8 mouse cellular contexts compared by ENCODE assay signal in genomic region chr6:120978019-120978621, GRCm38 (mm10).
A peak's percentile ranks its signal among the peaks of the same experiment; 100 is the strongest.
DNase-seq lines count a peak whose midpoint lies in the region; ATAC-seq lines count a peak whose summit lies in the region.

No protein-coding gene starts in this region.

- peak overlapping the region; percentile 79 for H3K27ac ChIP-seq in lung, embryonic 15.5 days
- peak overlapping the region; percentile 22; the same call in 1 of the 2 replicates for H3K27ac ChIP-seq in liver, embryonic 16.5 days (ENCODE audit: low read length)

- 32% methylated on average over 18 of the region's 18 CpGs for WGBS in lung, embryonic 15.5 days
- 38% methylated on average over 18 of the region's 18 CpGs for WGBS in liver, embryonic 16.5 days (ENCODE audit: insufficient replicate concordance)

- intact Hi-C loops in left cerebral cortex, postnatal 14 days (cut with DNase I), result no loop called here

- H3K4me2 ChIP-seq in lung, embryonic 15.5 days, result no peak overlapping the region
- H3K4me2 ChIP-seq in liver, embryonic 16.5 days (ENCODE audit: low read depth, low read length), result no peak overlapping the region

- no peak for DNase-seq in lung, postnatal 25 days (ENCODE audit: low spot score)
- peak; percentile 28 for DNase-seq in adrenal gland, adult 8-10 months
- DNase-seq in thymus, postnatal 25 days, result peak; percentile 46
- DNase-seq in left cerebral cortex, postnatal 14 days (ENCODE audit: low spot score in 2 of 2), result no peak

- ATAC-seq in lung, embryonic 15.5 days (ENCODE audit: borderline replicate concordance, extremely low read depth, low FRiP score, low TSS enrichment), result peak; percentile 53; the same call in 1 of the 2 replicates
- ATAC-seq in inflammation-experienced regulatory T-cells, adult 6 months, result peak; percentile 80
- ATAC-seq in liver, embryonic 16.5 days (ENCODE audit: low read depth), result peak; percentile 33; the same call in 1 of the 2 replicates
- no peak for ATAC-seq in erythroblast, adult 5-6 weeks (replicated peaks; ENCODE audit: low FRiP score, poor library complexity, severe bottlenecking)

- H3K9me3 ChIP-seq in lung, embryonic 15.5 days, result no peaks in the 10 kb centered on the region
- H3K9me3 ChIP-seq in liver, embryonic 16.5 days (replicated peaks; ENCODE audit: control insufficient read depth, low read length), result no peaks in the 10 kb centered on the region

- H3K4me3 ChIP-seq in lung, embryonic 15.5 days, result no peak overlapping the region
- H3K4me3 ChIP-seq in liver, embryonic 16.5 days (ENCODE audit: low read depth, low read length), result no peak overlapping the region

- H3K36me3 ChIP-seq in lung, embryonic 15.5 days, result peaks cover 14% of the 10 kb centered on the region; the same call in 1 of the 2 replicates
- H3K36me3 ChIP-seq in liver, embryonic 16.5 days (ENCODE audit: control insufficient read depth, insufficient read depth), result peaks cover 11% of the 10 kb centered on the region

- no peaks in the 10 kb centered on the region for H3K27me3 ChIP-seq in lung, embryonic 15.5 days
- H3K27me3 ChIP-seq in liver, embryonic 16.5 days (ENCODE audit: control insufficient read depth, insufficient read depth, low read depth, low read length), result no peaks in the 10 kb centered on the region

- peaks cover 20% of the 10 kb centered on the region for H3K4me1 ChIP-seq in lung, embryonic 15.5 days
- no peaks in the 10 kb centered on the region; the same call in 1 of the 2 replicates for H3K4me1 ChIP-seq in liver, embryonic 16.5 days (ENCODE audit: control insufficient read depth, low read depth, low read length)

- no peak overlapping the region for H3K9ac ChIP-seq in lung, embryonic 15.5 days
- H3K9ac ChIP-seq in liver, embryonic 16.5 days (ENCODE audit: low read depth, low read length), result no peak overlapping the region

Comparison
In these comparisons a context has a peak if more than half of its experiments do, and no peak if none do; other contexts are left out.
1. DNase-seq: peak in adrenal gland, adult 8-10 months (single experiment) and thymus, postnatal 25 days (single experiment); none in lung, postnatal 25 days (single experiment) and left cerebral cortex, postnatal 14 days (0 of 2).